Comparison of ENCODE assay signal across 8 mouse cellular contexts in the genomic region with DNA sequence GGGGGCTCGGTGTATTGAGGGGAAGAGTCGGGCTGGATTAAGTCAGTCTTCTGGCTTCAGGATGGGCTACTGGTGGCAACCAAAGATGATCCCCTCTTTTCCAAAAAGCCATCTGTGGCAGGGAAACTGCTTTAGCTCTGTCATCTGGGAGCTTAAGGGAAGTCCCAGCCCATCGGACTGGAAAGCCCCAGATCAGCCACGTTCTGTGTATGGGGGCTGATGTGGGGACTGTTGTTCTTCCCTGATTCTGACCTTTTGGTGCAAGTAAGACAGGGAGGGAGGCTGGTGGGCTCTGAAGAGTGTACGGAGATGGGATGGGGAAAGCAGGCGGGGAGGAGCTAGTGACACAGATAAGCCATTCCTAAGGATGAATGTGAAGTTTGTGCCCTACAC. TPM values are rescaled to one million over a fixed set of nuclear protein-coding genes. Genes with fewer than 3 reads are reported as not detected.
DNase-seq lines count a peak whose midpoint lies in the region; ATAC-seq and TF ChIP-seq lines count a peak whose summit lies in the region.

No protein-coding gene starts in this region.

- H3K36me3 ChIP-seq in liver, embryonic 11.5 days (ENCODE audit: control insufficient read depth, insufficient read depth, low read length), result no peaks in the 10 kb centered on the region
- no peaks in the 10 kb centered on the region for H3K36me3 ChIP-seq in intestine, embryonic 16.5 days (ENCODE audit: control insufficient read depth, insufficient read depth, low read length)
- no peaks in the 10 kb centered on the region for H3K36me3 ChIP-seq in neural tube, embryonic 12.5 days

- H3K4me1 ChIP-seq in liver, embryonic 11.5 days (replicated peaks; ENCODE audit: control insufficient read depth, insufficient read depth, low read length), result peaks cover 44% of the 10 kb centered on the region
- peaks cover 28% of the 10 kb centered on the region for H3K4me1 ChIP-seq in embryonic fibroblast, embryonic 13.5 days (ENCODE audit: control insufficient read depth, insufficient read depth, low read length)
- H3K4me1 ChIP-seq in intestine, embryonic 16.5 days (ENCODE audit: control insufficient read depth, insufficient read depth, low read length), result peaks cover 51% of the 10 kb centered on the region
- peaks cover 66% of the 10 kb centered on the region for H3K4me1 ChIP-seq in neural tube, embryonic 12.5 days

- 0 out of 2 replicates have a peak overlapping the region, but pooled peaks have one; percentile 13 for H3K4me3 ChIP-seq in liver, embryonic 11.5 days (ENCODE audit: low read depth, low read length)
- H3K4me3 ChIP-seq in embryonic fibroblast, embryonic 13.5 days (ENCODE audit: insufficient read depth, low read length), result no peak overlapping the region
- no peak overlapping the region; the same call in 1 of the 2 replicates for H3K4me3 ChIP-seq in intestine, embryonic 16.5 days (ENCODE audit: low read length)
- H3K4me3 ChIP-seq in neural tube, embryonic 12.5 days, result peak overlapping the region; percentile 9; the same call in 1 of the 2 replicates

- no peaks in the 10 kb centered on the region for H3K9me3 ChIP-seq in liver, embryonic 11.5 days (ENCODE audit: control insufficient read depth, low read length)
- no peaks in the 10 kb centered on the region for H3K9me3 ChIP-seq in intestine, embryonic 16.5 days (ENCODE audit: control insufficient read depth, low read length)
- H3K9me3 ChIP-seq in neural tube, embryonic 12.5 days, result no peaks in the 10 kb centered on the region

- TF ChIP-seq CTCF in embryonic fibroblast, embryonic 13.5 days (IDR thresholded peaks at IDR 0.05; ENCODE audit: borderline replicate concordance, insufficient read depth, low read length), result no peak

- no peak overlapping the region for H3K9ac ChIP-seq in liver, embryonic 11.5 days (ENCODE audit: low read depth, low read length)
- peak overlapping the region; percentile 47 for H3K9ac ChIP-seq in intestine, embryonic 16.5 days (ENCODE audit: low read depth, low read length)
- 0 out of 2 replicates have a peak overlapping the region, but pooled peaks have one; percentile 38 for H3K9ac ChIP-seq in neural tube, embryonic 12.5 days

- H3K27ac ChIP-seq in liver, embryonic 11.5 days (ENCODE audit: low read depth, low read length), result peak overlapping the region; percentile 56; the same call in 1 of the 2 replicates
- peak overlapping the region; percentile 63 for H3K27ac ChIP-seq in embryonic fibroblast, embryonic 13.5 days (ENCODE audit: insufficient read depth, low read length)
- H3K27ac ChIP-seq in intestine, embryonic 16.5 days (ENCODE audit: low read length), result peak overlapping the region; percentile 52
- H3K27ac ChIP-seq in neural tube, embryonic 12.5 days, result peak overlapping the region; percentile 74

- no peak for TF ChIP-seq POLR2A in embryonic fibroblast, embryonic 13.5 days (IDR thresholded peaks at IDR 0.05; ENCODE audit: low read depth, low read length)

- no peak for DNase-seq in liver, embryonic 11.5 days (ENCODE audit: low spot score)
- DNase-seq in liver, result no peak
- no peak for DNase-seq in urinary bladder, postnatal 14 days (ENCODE audit: low spot score)
- no peak for DNase-seq in lung, postnatal 10 days
- no peak for DNase-seq in urinary bladder, postnatal 25 days (ENCODE audit: low spot score)

- peak overlapping the region; percentile 56 for H3K4me2 ChIP-seq in liver, embryonic 11.5 days
- peak overlapping the region; percentile 21 for H3K4me2 ChIP-seq in intestine, embryonic 16.5 days (ENCODE audit: low read depth, low read length)
- peak overlapping the region; percentile 57 for H3K4me2 ChIP-seq in neural tube, embryonic 12.5 days (replicated peaks)

- H3K27me3 ChIP-seq in liver, embryonic 11.5 days (replicated peaks; ENCODE audit: control insufficient read depth, insufficient read depth, low read length), result no peaks in the 10 kb centered on the region; the same call in 1 of the 2 replicates
- no peaks in the 10 kb centered on the region for H3K27me3 ChIP-seq in intestine, embryonic 16.5 days (replicated peaks; ENCODE audit: control insufficient read depth, insufficient read depth, low read length)
- no peaks in the 10 kb centered on the region for H3K27me3 ChIP-seq in neural tube, embryonic 12.5 days (replicated peaks)

- no peak for ATAC-seq in liver, embryonic 11.5 days (replicated peaks; ENCODE audit: low FRiP score)
- peak; percentile 2; the same call in 1 of the 2 replicates for ATAC-seq in intestine, embryonic 16.5 days
- no peak for ATAC-seq in neural tube, embryonic 12.5 days (ENCODE audit: low FRiP score, low read depth)

- WGBS in liver, embryonic 11.5 days, result 17% methylated on average over 6 of the region's 6 CpGs
- 16% methylated on average over 6 of the region's 6 CpGs for WGBS in intestine, embryonic 16.5 days
- WGBS in neural tube, embryonic 12.5 days, result 11% methylated on average over 6 of the region's 6 CpGs

RNA-seq across cellular contexts. Expression of a gene that starts 22.6 kb away (rescaled TPM):
- 22.9 and 24.1 TPM in 2 replicates for polyA plus RNA-seq in liver, embryonic 11.5 days (2014; fragmentation: Nextera tagmentation; extraction: Ambion mirVana)
- 22.1 and 25.9 TPM in 2 replicates for polyA plus RNA-seq in embryonic fibroblast, embryonic 13.5 days (2011; ENCODE audit: insufficient read length, low read depth, missing spikeins)
- polyA plus RNA-seq in intestine, embryonic 16.5 days (2015; fragmentation: Nextera tagmentation; extraction: Ambion mirVana), result 10.1 and 13.7 TPM in 2 replicates
- polyA plus RNA-seq in neural tube, embryonic 12.5 days (2016; fragmentation: Nextera tagmentation; extraction: Ambion mirVana), result 39.1 and 43.0 TPM in 2 replicates

RNA-seq across cellular contexts. Expression of a gene that starts 48.9 kb away (rescaled TPM):
- polyA plus RNA-seq in liver, embryonic 11.5 days (2014; fragmentation: Nextera tagmentation; extraction: Ambion mirVana), result 42.6 and 50.5 TPM in 2 replicates
- 83.5 and 94.6 TPM in 2 replicates for polyA plus RNA-seq in embryonic fibroblast, embryonic 13.5 days (2011; ENCODE audit: insufficient read length, low read depth, missing spikeins)
- polyA plus RNA-seq in intestine, embryonic 16.5 days (2015; fragmentation: Nextera tagmentation; extraction: Ambion mirVana), result 53.9 and 64.5 TPM in 2 replicates
- 190 and 194 TPM in 2 replicates for polyA plus RNA-seq in neural tube, embryonic 12.5 days (2016; fragmentation: Nextera tagmentation; extraction: Ambion mirVana)

RNA-seq across cellular contexts. Expression of a gene that starts 49.0 kb away (rescaled TPM):
- polyA plus RNA-seq in liver, embryonic 11.5 days (2014; fragmentation: Nextera tagmentation; extraction: Ambion mirVana), result 24.7 and 26.2 TPM in 2 replicates
- 7.6 and 8.6 TPM in 2 replicates for polyA plus RNA-seq in embryonic fibroblast, embryonic 13.5 days (2011; ENCODE audit: insufficient read length, low read depth, missing spikeins)
- polyA plus RNA-seq in intestine, embryonic 16.5 days (2015; fragmentation: Nextera tagmentation; extraction: Ambion mirVana), result 16.7 and 18.1 TPM in 2 replicates
- 11.4 and 12.2 TPM in 2 replicates for polyA plus RNA-seq in neural tube, embryonic 12.5 days (2016; fragmentation: Nextera tagmentation; extraction: Ambion mirVana)

Comparison
In these comparisons a context has a peak if more than half of its experiments do, and no peak if none do; other contexts are left out.
1. H3K4me3 ChIP-seq: peak in liver, embryonic 11.5 days (single experiment) and neural tube, embryonic 12.5 days (single experiment); none in embryonic fibroblast, embryonic 13.5 days (single experiment) and intestine, embryonic 16.5 days (single experiment).
2. Peak in every context shown above with its lines, with median percentiles within 50 percentile points of each other: H3K27ac ChIP-seq and H3K4me2 ChIP-seq.